Mouse (Mus musculus) urinary bladder, adult 2 months (tissue): Measurements from ENCODE around the gene Anxa5. TPM values are rescaled to one million over a fixed set of nuclear protein-coding genes. Genes with fewer than 3 reads are reported as not detected.

Experiments used
- DNase-seq: peaks from one replicate; pipeline ENCODE4 v3.0.0; 2022; ENCODE audit warnings: low spot score
- polyA plus RNA-seq: library from polyadenylated mRNA; depleted of rRNA; stranded (reverse); fragments of >200 nt; gene quantifications from 2 replicates; pipeline ENCODE4 v1.2.3, GENCODE M21; 2012

Gene Anxa5
- polyA plus RNA-seq, 1 experiment, result 343 TPM

DNA sequence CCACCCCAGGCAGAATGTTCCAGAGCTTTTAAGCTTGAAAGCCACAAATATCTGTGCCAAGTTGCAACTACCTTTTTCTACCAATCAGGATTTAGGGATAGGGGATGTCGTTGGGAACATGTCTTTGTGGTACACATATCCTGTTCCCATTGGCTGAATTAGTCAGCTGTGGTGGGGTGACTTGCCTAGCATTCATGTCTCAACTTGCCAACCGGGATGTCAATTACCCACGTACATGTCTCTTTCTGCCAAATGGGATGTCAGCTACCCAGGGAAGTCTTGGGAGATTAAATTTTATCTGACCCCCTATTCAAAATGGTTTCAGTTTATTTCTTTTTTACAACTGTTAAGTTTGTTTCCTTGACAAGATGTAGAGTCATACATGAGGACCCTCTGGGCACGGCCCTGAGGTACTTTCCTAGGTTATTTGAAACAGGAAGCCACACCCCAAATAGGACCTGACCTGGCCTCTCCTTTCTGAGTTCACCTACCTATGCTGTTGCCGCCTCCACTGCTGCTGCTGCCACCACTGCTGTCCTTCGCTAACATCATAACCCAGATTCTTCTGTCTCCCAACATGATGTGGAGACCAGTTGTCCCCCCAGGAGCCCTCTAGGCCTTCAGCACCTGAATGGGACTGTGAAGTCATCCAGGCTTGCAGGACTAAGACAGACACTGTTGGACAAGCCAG is 13.3 kb upstream of the Anxa5 start:
- no peak for DNase-seq

DNA sequence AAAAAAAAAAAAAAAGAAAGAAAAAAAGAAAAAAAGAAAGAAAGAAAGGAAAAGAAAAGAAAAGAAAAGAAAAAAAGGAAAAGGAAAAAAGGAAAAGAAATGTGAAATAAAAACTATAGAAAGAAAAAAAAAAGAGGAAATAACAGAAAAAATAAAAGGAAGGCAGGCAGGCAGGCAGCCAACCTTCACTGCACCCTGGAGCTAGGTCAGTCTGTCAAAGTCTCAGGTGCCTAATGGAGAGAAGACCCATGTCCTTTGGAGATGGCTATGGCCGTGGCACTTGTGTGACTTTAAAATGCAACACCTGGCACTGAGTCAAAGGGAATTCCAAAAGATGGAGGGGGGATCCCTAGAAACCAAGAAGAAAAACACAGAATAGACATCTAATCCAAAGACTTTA is 12.7 kb upstream of the Anxa5 start:
- DNase-seq, result no peak

- DNase-seq, result no peak
Measured at GRCm38 (mm10) chr3:36486881-36487280, 11.2 kb upstream of the Anxa5 start.

- no peak for DNase-seq
Measured at GRCm38 (mm10) chr3:36486176-36486575, 10.5 kb upstream of the Anxa5 start.

GRCm38 (mm10) chr3:36484292-36484691 is 8.6 kb upstream of the Anxa5 start:
- no peak for DNase-seq

- no peak for DNase-seq
Measured at GRCm38 (mm10) chr3:36482940-36483339, 7.2 kb upstream of the Anxa5 start.

GRCm38 (mm10) chr3:36481776-36482193 is 6.1 kb upstream of the Anxa5 start:
- DNase-seq, result no peak

DNA sequence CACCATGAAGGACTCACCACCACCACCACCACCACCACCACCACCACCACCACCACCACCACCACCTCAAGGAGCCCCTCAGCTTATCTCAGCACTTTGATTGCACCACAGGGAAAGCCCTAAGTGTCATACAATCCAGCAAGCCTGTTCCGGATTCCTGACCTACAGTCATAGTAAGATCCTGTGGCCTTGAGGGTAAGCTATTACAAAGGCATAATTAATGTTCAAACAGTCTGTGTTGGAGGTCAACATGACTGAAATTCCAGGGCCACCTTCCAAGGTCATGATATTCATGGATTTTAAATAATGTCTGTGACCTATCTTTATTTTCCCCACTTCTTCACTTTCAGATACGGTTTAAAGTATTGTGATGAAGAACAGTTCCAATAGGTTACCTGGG is 4.8 kb upstream of the Anxa5 start:
- no peak for DNase-seq

GRCm38 (mm10) chr3:36478776-36479175 is 3.1 kb upstream of the Anxa5 start:
- DNase-seq, result no peak

DNA sequence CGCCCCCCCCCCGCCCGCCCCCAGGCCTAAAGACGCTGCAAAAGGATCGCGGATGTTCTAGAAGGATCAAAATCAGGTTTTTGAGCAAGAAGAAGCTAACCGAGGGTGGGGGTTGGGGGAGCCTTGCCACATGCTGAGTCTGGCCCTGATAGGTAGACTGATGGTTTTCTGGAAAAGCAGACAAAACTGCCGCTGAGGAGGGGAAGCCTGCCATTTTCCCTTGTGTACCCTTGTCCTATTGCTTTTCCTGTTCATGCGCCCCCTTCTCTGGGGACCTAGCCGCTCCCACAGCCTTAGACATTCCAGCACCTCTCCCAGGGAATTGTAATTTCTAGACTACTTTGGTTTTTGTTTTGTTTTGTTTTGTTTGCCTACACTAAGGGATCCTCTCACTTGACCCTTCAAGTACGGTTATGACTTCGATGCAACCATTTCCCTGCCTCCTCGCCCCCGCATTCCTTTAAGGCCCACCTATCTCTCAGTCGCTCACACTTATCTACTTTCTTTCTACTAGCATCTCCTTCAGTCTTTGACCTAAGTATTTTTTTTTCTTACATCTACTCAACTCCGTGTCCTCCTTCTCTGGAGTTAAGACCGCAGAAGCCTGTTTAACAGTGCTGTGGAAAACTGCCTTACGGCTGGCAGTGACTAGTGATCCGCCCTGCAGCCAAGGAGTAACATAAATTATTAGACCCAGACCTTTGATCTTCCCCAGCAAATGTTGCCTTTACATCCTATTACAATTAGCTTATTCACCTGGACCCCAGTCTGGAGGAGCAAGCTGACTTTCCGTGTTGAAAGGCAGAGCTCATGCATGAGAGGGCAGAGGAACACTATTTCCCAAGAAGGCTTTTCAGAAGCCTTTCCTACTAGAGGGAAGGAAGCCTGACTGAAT is 814 bp upstream of the Anxa5 start:
- no peak for DNase-seq

GRCm38 (mm10) chr3:36474938-36475483 is 683 bp downstream of the Anxa5 start:
- no peak for DNase-seq

GRCm38 (mm10) chr3:36474421-36474820 is 1.3 kb downstream of the Anxa5 start:
- DNase-seq, result no peak

- no peak for DNase-seq
Measured at GRCm38 (mm10) chr3:36473222-36473621, 2.5 kb downstream of the Anxa5 start.

- no peak for DNase-seq
Measured at GRCm38 (mm10) chr3:36471856-36472255, 3.8 kb downstream of the Anxa5 start.

GRCm38 (mm10) chr3:36468871-36469270 is 6.8 kb downstream of the Anxa5 start:
- DNase-seq, result no peak

GRCm38 (mm10) chr3:36467632-36468031 is 8.1 kb downstream of the Anxa5 start:
- DNase-seq, result no peak

- no peak for DNase-seq
Measured at GRCm38 (mm10) chr3:36465538-36465937, 10.2 kb downstream of the Anxa5 start.

DNA sequence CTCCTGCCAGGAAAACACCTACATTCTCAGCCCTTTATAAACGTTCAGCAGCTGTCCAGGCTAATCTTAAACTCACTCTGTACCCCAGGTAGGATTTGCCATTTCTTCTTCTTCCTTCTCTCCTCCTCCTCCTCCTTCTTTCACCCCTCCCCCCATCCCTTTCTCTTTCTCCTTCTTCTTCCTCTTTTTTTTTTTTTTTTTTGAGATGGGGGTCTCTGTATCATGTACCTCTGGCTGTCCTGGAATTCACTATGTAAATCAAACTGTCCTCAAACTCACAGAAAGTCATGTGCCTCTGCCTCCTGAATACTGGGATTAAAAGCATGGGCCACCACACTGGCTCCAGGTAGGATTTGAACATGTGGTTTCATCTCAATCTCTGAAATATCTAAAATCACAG is 13.3 kb downstream of the Anxa5 start:
- DNase-seq, result no peak

DNA sequence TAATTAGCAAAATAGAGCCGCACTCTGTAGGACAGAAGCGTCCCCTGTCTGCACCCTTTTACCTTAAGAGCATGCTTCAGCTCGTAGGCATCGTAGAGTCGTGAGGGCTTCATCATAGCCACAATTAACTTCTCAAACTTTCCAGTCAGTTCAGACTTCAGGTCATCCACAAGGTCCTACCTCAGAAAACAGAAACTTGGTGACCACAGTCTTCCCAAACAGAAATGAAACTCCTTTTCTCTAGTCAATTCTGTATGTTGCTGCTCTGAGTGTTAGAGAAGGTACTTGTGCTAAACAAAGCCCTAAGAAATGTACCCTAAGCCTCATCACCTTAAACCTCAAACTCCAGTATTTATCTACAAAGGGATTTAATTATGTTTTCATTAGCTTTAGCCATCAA is 13.9 kb downstream of the Anxa5 start:
- no peak for DNase-seq

DNA sequence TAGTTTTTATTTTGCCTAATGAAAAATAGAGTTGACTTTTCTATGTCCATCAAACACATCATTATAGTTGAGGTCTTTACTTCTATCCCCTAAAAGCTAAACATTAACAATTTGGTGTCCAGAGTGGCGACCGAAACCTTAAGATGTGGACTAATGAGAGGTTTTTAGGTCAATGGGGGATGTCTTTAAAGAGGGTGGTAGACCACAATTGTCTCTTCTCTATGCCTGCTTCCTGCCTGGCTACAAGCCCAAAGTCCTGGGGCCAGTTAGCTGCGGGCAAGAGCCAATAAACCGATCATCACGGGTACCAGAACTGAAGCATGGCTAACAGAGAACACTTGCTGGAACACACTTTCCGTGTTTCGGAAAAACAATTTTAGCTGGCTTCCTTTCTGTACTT is 15.0 kb downstream of the Anxa5 start:
- DNase-seq, result no peak

DNA sequence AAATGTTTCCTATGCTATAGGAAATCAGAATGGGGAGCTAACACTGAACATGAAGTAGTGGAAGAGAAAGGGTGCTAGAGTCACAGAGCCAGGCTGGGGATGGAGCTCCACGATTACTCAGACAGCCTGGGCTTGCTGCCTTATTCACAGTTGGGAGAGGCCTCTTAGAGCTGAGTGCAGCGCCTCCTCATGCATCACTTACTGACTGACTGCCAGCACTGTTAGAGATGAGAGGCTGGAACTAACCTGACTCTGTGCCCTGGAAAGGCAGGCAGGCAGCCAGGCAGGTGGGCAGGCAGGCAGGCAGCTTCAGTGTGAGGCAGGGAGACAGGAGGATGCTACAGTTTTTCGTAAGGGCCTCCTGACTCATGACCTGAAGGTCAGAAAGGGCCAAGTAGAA is 20.1 kb downstream of the Anxa5 start:
- no peak for DNase-seq

DNA sequence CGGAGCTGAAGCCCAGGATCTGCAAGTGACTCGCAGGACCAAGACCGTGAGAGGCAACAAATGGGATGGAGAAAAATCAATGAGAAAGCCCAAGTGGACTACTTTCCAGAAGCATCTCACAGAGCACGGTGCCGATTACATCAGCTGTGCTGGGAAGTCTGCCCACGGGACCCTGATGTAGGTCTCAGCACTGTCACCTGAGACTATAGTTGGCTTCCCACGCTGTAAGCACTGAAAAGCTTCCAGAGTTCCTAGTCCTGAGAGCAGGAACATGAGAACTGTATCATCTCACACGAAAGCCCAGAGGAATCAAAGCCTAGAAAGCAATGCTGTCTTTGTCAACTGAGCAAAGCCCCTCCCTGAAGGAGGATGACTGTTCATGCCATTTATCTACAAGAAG is 20.6 kb downstream of the Anxa5 start:
- DNase-seq, result no peak

- DNase-seq, result no peak
Measured at GRCm38 (mm10) chr3:36452502-36452901, 23.2 kb downstream of the Anxa5 start.
